Mouse (Mus musculus): ENCODE measurements around the gene Cramp1l.

GRCm38 (mm10) chr17:24935666-24936065 lies 79.9 kb downstream of the Cramp1l start:
- no peak for TF ChIP-seq CTCF (IDR thresholded peaks at IDR 0.05)
- TF ChIP-seq EP300 (IDR thresholded peaks at IDR 0.05), result no peak

All from lung, postnatal 0 days (tissue).